Mouse (Mus musculus) small intestine, adult 2 months (tissue): ENCODE data around the gene Tasp1. TPM values are rescaled to one million over a fixed set of nuclear protein-coding genes. Genes with fewer than 3 reads are reported as not detected.
"Not testable (repeated sequence)": the region's sequence is repeated elsewhere in the genome, so short reads cannot be mapped to it uniquely, and the experiment has no call there.

Experiments used
- H3K27ac ChIP-seq: fragments of 200-500 bp; 2 replicates; pipeline ENCODE4 v1.5.1; 2012; ENCODE audit warnings: low read depth, low read length, control low read depth, inconsistent platforms; ENCODE audit not compliant: insufficient read depth
- H3K27me3 ChIP-seq: fragments of 200-500 bp; 2 replicates; pipeline ENCODE4 v1.6.1; 2012; ENCODE audit warnings: mild to moderate bottlenecking, moderate library complexity, low read length, inconsistent platforms; ENCODE audit not compliant: control insufficient read depth, insufficient read depth
- H3K36me3 ChIP-seq: fragments of 200-500 bp; 2 replicates; pipeline ENCODE4 v1.6.1; 2012; ENCODE audit warnings: mild to moderate bottlenecking, low read length, control low read depth, inconsistent platforms; ENCODE audit not compliant: control insufficient read depth, insufficient read depth
- H3K4me1 ChIP-seq: fragments of 200-500 bp; 2 replicates; pipeline ENCODE4 v1.6.1; 2012; ENCODE audit warnings: low read length, inconsistent platforms, mixed read lengths; ENCODE audit not compliant: control insufficient read depth, insufficient read depth, insufficient read length
- H3K4me3 ChIP-seq: fragments of 200-500 bp; 2 replicates; pipeline ENCODE4 v1.5.1; 2012; ENCODE audit warnings: low read depth, mild to moderate bottlenecking, control low read depth, inconsistent platforms, low read length, moderate library complexity
- CTCF ChIP-seq: fragments of 200-500 bp; IDR thresholded peaks from 2 replicates; pipeline ENCODE4 v1.5.1; 2012; ENCODE audit warnings: low read depth, mild to moderate bottlenecking, control low read depth, inconsistent platforms, low read length, moderate library complexity, mixed read lengths; ENCODE audit not compliant: insufficient replicate concordance, insufficient read length; ENCODE audit errors: extremely low read depth
- POLR2A ChIP-seq: fragments of 200-500 bp; IDR thresholded peaks from 2 replicates; pipeline ENCODE4 v1.6.1; 2012; ENCODE audit warnings: low read depth, mild to moderate bottlenecking, control low read depth, inconsistent platforms, low read length, moderate library complexity
- WGBS: fragments of 180-500 bp; shearing (Covaris S2); methylation state at CpG from one replicate; pipeline ENCODE4 v1.1.7; 2018; 5-methylcytosine and 5-hydroxymethylcytosine counted together
- polyA plus RNA-seq: library from polyadenylated mRNA; depleted of rRNA; stranded (reverse); fragments of >200 nt; gene quantifications from 2 replicates; pipeline ENCODE4 v1.2.3, GENCODE M21; 2012

The Tasp1 gene
- polyA plus RNA-seq, 1 experiment: 0.72 TPM

DNA sequence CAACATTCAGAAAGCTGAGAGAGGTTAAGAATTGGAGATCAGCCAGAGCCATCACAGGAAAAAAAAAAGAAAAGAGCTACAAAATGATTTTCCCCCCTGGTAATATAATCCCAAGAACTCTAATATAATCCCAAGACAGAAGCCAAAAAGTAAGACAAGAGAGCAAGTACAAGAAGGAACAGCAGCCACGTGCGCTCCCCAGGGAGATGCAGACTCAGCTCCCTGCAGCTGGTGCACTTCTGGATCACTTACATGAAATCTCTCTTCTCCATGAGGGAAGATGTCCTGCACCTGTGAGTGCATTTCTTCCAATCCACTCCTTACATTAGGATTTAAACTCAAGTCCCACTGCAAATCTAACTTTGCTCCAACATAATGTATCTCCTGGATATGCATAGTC, 134.4 kb downstream of the Tasp1 start:
- Histone ChIP-seq H3K27me3 (no peaks in the 10 kb centered on the region), H3K27ac (no peak overlapping the region), H3K36me3 (no peaks in the 10 kb centered on the region), H3K4me3 (no peak overlapping the region), H3K4me1 (no peaks in the 10 kb centered on the region)
- no peak for TF ChIP-seq CTCF
- 91% methylated on average over 2 of the region's 2 CpGs for WGBS

DNA sequence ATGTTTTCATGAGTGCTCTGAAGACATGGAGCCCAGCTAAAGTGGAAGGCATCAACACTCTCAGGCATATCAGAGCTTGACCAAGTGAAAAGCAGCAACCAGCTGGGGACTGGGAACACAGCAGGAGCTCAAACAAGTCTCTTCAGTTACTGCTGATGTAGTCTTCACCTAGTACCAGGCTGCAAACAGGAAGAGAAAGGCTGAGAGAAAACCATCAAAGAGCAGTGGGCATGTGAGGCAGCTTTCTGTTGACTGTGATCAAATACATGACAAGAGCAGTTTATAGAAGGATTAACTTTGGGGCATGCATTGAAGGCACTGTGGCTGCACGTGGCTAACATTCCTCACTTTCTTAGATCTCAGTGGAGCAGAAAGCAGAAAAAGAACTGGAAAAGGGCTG, 141.7 kb downstream of the Tasp1 start:
- Histone ChIP-seq H3K4me1 (no peaks in the 10 kb centered on the region), H3K36me3 (no peaks in the 10 kb centered on the region), H3K27ac (no peak overlapping the region), H3K27me3 (no peaks in the 10 kb centered on the region), H3K4me3 (no peak overlapping the region)
- TF ChIP-seq POLR2A: no peak
- TF ChIP-seq CTCF: no peak
- 38% methylated on average over 1 of the region's 1 CpGs for WGBS

DNA sequence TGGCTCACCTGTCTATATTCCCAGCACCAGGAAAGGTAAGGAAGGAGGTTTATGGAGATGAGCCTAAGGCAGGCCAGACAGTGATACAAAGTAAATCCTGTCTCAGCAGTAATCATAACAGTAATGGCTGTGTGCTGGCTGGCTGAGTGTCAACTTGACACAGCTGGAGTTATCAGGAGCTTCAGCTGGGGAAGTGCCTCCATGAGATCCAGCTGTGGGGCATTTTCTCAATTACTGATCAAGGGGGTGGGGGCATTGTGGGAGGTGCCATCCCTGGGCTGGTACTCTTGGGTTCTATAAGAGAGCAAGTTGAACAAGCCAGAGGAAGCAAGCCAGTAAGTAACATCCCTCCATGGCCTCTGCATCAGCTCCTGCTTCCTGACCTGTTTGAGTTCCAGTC, 145.2 kb downstream of the Tasp1 start:
- not testable (repeated sequence) for H3K27ac ChIP-seq, H3K4me1 ChIP-seq, H3K4me3 ChIP-seq, H3K36me3 ChIP-seq, H3K27me3 ChIP-seq

DNA sequence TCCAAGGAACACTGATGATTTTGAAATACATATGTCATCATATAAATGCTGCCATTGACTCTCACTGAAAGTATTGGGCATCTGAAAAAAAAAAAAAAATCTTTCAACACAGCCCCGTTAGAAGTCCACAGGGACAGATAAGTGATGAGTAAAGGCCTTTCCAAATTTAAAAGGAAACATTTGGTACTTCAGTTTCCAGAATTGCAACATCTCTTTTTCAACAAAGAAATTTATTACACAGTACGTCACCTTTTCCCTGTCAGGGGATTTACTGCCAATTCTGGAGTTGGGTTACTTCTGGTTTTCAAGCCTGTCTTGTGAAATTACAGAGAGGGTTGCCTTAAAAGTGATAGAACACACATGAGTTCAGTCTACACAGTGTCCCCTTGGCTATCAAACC, 146.8 kb downstream of the Tasp1 start:
- no peaks in the 10 kb centered on the region for H3K36me3 ChIP-seq
- TF ChIP-seq CTCF (no peak), POLR2A (no peak)
- no peak overlapping the region for H3K27ac ChIP-seq
- H3K4me1 ChIP-seq: no peaks in the 10 kb centered on the region
- H3K27me3 ChIP-seq: no peaks in the 10 kb centered on the region
- 72% methylated on average over 2 of the region's 2 CpGs for WGBS
- no peak overlapping the region for H3K4me3 ChIP-seq

DNA sequence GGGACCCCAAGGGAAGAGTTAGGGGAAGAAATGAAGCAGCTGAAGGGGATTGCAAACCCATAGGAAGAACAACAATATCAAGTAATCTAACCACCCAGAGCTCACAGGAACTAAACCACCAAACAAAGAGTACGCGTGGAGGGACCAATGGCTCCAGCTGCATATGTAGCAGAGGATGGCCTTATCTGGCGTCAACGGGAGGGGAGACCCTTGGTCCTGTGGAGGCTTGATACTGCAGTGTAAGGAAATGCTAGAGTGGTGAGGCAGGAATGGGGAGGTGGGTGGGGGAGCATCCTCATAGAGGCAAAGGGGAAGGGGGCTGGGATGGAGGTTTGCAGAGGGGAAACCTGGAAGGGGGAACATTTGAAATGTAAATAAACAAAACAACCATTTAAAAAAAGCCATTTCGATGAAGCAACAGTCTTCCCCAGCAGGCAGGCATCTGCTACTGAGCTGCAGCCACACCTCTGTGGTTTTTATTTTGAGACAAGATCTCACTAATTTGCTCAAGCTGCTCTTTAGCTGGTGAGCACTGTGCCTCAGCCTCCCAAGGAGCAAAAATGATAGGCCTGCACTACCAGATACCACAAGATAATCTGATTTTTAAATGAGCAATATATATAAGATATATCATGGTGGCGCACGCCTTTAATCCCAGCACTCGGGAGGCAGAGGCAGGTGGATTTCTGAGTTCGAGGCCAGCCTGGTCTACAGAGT, 160.0 kb downstream of the Tasp1 start:
- Histone ChIP-seq H3K27me3 (no peaks in the 10 kb centered on the region), H3K27ac (no peak overlapping the region), H3K36me3 (peaks cover 1% of the 10 kb centered on the region; the same call in 1 of the 2 replicates), H3K4me1 (no peaks in the 10 kb centered on the region), H3K4me3 (no peak overlapping the region)
- no peak for TF ChIP-seq CTCF
- TF ChIP-seq POLR2A: no peak
- 91% methylated on average over 9 of the region's 9 CpGs for WGBS

DNA sequence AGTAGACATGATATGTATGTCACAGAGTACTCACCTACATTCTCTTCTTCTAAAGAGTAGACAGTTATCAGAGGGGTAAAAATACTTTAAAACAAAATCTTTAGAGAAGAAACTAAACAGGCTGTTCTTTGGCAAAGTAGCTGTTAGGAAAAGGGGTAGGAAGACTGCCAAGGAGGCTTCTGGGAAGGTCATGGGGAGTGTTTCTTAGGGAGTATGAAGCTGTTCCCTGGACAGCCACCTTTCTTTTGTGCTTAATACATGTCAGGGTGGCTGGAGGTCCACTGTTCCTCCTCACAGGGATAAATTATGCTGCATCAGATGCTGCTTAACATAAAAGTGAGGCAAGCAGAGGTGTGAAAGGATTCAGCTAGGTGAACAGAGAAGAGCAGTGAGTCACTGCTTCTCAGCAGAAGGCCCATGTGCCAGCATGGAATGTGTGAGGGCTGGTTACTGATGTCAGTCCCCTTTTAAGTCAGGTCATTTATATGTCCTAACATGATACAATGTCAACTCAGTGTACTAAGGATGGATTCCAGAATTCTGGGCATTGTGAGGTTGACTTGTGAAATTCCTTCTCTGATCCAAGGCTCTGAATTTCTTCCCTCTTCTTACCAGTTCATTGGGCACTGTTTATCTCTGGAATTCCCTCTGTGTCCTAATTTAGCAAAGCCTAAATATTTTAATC, 175.1 kb downstream of the Tasp1 start:
- Histone ChIP-seq H3K36me3 (no peaks in the 10 kb centered on the region), H3K27me3 (no peaks in the 10 kb centered on the region), H3K27ac (no peak overlapping the region), H3K4me1 (no peaks in the 10 kb centered on the region), H3K4me3 (no peak overlapping the region)
- TF ChIP-seq CTCF (no peak), POLR2A (no peak)

DNA sequence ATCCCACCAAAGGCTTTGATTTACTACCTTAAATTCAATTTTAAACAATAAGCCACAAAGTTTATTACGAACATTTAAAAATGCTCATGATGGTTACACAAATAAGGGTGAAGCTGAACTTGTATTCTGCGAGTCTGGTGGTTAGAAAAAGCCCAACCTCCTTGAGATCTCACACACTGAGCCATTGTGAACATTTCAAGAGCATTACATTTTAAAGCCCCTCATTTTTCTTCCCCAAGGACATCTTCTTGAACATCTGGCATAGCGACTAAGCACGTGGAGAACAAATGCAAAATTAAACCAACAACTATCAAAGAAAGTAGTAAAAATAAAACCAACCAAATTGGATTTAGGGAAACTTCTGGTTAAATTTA, 182.4 kb downstream of the Tasp1 start:
- no peak for TF ChIP-seq POLR2A
- TF ChIP-seq CTCF: no peak
- H3K27me3 ChIP-seq: no peaks in the 10 kb centered on the region
- no peak overlapping the region for H3K4me3 ChIP-seq
- 81% methylated on average over 4 of the region's 4 CpGs for WGBS
- H3K36me3 ChIP-seq: no peaks in the 10 kb centered on the region; the same call in 1 of the 2 replicates
- H3K4me1 ChIP-seq: no peaks in the 10 kb centered on the region
- no peak overlapping the region for H3K27ac ChIP-seq
